Mouse (Mus musculus): ENCODE results near the gene Mrpl38. TPM values are rescaled to one million over a fixed set of nuclear protein-coding genes. Genes with fewer than 3 reads are reported as not detected.
"Not testable (repeated sequence)": the region's sequence is repeated elsewhere in the genome, so short reads cannot be mapped to it uniquely, and the experiment has no call there.

Gene Mrpl38
- total RNA-seq, 1 experiment from 2014 or later = 10.7 TPM

GRCm38 (mm10) chr11:116121731-116122245 lies 16.9 kb downstream of the Mrpl38 start:
- not testable (repeated sequence) for ATAC-seq (replicated peaks; ENCODE audit: insufficient number of reproducible peaks, low FRiP score, low TSS enrichment, poor library complexity, severe bottlenecking)

GRCm38 (mm10) chr11:116117819-116118218 lies 20.8 kb downstream of the Mrpl38 start:
- no peak for ATAC-seq (replicated peaks; ENCODE audit: insufficient number of reproducible peaks, low FRiP score, low TSS enrichment, poor library complexity, severe bottlenecking)

DNA sequence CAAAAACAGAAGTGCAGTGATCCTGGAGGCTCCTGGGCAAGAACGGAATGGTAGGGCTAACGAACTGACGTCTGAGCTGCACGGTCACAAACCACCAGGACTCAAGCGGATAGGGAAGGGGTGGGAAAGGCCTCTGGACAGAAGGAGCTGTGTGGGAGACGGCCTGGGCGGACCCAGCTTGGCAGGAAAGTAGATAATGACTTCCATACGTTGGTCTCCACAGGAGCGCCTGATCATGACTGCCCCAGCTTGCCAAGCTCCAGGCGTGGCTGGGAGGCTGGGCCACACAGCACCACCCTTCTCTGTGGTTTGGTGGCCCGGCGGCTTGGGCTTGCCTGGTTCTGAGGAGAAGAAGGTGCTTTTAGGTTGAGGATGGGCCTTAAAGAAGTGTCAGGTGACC lies 21.4 kb downstream of the Mrpl38 start:
- no peak for ATAC-seq (replicated peaks; ENCODE audit: insufficient number of reproducible peaks, low FRiP score, low TSS enrichment, poor library complexity, severe bottlenecking)

DNA sequence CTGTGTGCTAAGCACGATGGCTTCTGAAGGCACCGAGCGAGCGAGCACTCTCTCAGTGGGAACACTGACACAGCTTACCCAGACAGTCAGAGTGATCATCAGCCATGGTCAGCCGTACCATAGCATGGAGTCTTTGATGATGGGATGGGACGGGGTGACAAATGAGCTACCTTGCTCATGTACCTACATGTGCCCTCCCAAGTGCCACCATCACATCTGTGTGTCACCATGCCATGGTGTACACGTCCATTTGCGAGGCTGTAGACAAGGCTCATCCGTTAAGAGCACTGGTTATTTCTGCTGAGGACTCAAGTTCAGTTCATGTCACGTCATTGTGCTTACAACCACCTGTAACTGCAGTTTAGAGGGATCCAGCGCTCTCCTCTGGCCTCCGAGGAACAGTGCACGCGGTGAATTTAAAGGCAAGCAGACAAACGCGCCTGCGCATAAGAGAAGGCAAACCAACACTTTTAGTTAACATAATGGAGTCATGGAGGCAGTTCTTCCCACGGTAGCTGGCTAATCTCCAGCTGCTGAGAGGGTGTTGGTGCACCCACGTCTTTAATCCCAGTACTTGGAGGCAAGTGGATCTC lies 27.0 kb downstream of the Mrpl38 start:
- no peak for ATAC-seq (replicated peaks; ENCODE audit: insufficient number of reproducible peaks, low FRiP score, low TSS enrichment, poor library complexity, severe bottlenecking)

- no peak for ATAC-seq (replicated peaks; ENCODE audit: insufficient number of reproducible peaks, low FRiP score, low TSS enrichment, poor library complexity, severe bottlenecking)
Measured at GRCm38 (mm10) chr11:116111067-116111466, 27.6 kb downstream of the Mrpl38 start.

GRCm38 (mm10) chr11:116110540-116110939 lies 28.1 kb downstream of the Mrpl38 start:
- ATAC-seq (replicated peaks; ENCODE audit: insufficient number of reproducible peaks, low FRiP score, low TSS enrichment, poor library complexity, severe bottlenecking) = peak; percentile 51

DNA sequence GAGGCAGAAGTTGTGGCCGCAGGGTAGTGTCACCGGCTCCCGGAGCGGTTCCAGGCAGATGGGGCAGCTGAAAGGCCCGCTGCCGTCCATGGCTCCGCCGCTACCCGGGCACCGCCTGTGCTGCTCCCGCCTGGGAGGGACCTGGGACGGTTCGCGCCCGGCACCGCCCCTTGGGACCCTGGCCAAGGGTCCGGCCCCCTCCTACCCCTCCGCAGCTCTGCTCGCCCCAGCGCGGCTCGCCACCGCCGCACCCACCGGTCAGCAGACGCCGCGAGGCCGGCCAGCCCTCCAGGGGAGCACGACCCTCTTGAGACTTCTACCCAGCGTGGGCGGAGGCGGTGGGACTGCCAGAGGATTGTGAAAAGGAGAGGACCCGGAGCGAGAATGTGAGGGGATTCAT lies 28.5 kb downstream of the Mrpl38 start:
- no peak for ATAC-seq (replicated peaks; ENCODE audit: insufficient number of reproducible peaks, low FRiP score, low TSS enrichment, poor library complexity, severe bottlenecking)

GRCm38 (mm10) chr11:116109441-116110081 lies 29.1 kb downstream of the Mrpl38 start:
- ATAC-seq (replicated peaks; ENCODE audit: insufficient number of reproducible peaks, low FRiP score, low TSS enrichment, poor library complexity, severe bottlenecking) = no peak

GRCm38 (mm10) chr11:116108464-116109137 lies 30.1 kb downstream of the Mrpl38 start:
- no peak for ATAC-seq (replicated peaks; ENCODE audit: insufficient number of reproducible peaks, low FRiP score, low TSS enrichment, poor library complexity, severe bottlenecking)

GRCm38 (mm10) chr11:116107777-116108285 lies 30.8 kb downstream of the Mrpl38 start:
- no peak for ATAC-seq (replicated peaks; ENCODE audit: insufficient number of reproducible peaks, low FRiP score, low TSS enrichment, poor library complexity, severe bottlenecking)

- no peak for ATAC-seq (replicated peaks; ENCODE audit: insufficient number of reproducible peaks, low FRiP score, low TSS enrichment, poor library complexity, severe bottlenecking)
Measured at GRCm38 (mm10) chr11:116106963-116107776, 31.5 kb downstream of the Mrpl38 start.

- no peak for ATAC-seq (replicated peaks; ENCODE audit: insufficient number of reproducible peaks, low FRiP score, low TSS enrichment, poor library complexity, severe bottlenecking)
Measured at GRCm38 (mm10) chr11:116106154-116106962, 32.3 kb downstream of the Mrpl38 start.

- ATAC-seq (replicated peaks; ENCODE audit: insufficient number of reproducible peaks, low FRiP score, low TSS enrichment, poor library complexity, severe bottlenecking) = no peak
Measured at GRCm38 (mm10) chr11:116105065-116105464, 33.6 kb downstream of the Mrpl38 start.

DNA sequence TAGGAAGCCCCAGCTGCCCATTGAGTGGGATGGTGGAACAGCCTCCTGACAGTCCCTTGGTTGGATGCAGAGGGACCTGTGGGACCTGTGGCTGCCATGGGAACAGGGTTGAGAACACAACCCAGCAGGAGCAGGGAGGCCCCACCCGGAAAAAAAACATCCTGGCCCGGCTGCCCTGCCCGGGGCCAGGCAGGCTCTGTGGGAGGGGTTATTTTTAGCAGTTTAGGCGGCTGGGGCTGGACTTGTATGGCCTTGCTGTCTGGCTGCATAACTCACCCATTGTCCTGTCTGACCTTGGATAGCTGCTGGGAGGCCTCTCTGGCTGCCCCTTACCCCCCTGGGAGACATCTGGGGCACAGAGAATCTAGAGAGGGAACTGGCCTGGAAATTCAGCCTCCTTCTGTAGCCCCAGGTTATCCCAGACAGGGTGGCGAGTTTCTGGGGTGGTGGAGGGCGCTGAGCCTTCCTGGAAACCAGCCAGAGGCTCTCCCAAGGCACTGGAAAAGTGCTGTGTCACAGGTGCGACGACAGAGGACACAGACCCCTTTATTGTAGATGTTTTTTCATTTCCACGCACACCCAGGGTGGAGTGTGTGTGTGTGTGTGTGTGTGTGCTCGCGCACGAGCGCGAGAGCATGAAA lies 34.5 kb downstream of the Mrpl38 start:
- no peak for ATAC-seq (replicated peaks; ENCODE audit: insufficient number of reproducible peaks, low FRiP score, low TSS enrichment, poor library complexity, severe bottlenecking)

- ATAC-seq (replicated peaks; ENCODE audit: insufficient number of reproducible peaks, low FRiP score, low TSS enrichment, poor library complexity, severe bottlenecking) = no peak
Measured at GRCm38 (mm10) chr11:116103572-116103971, 35.1 kb downstream of the Mrpl38 start.

DNA sequence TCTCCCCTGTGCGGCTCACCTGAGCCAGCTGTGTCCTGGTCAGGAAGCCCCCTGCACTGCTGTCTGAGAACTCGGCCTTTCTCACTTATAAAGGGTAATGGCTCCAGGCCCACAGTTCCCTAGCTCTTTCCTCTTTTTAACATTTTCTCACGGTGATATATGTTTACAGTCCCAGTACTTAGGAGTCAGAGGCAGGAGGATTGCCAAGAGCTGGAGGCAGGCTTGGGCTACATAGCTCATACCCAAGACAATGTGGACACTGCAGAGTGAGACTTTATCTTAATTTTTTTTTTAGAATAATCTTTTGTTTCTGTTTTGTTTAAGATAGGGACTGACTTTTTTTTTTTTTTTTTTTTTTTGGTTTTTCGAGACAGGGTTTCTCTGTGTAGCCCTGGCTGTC lies 36.2 kb downstream of the Mrpl38 start:
- ATAC-seq (replicated peaks; ENCODE audit: insufficient number of reproducible peaks, low FRiP score, low TSS enrichment, poor library complexity, severe bottlenecking) = no peak

DNA sequence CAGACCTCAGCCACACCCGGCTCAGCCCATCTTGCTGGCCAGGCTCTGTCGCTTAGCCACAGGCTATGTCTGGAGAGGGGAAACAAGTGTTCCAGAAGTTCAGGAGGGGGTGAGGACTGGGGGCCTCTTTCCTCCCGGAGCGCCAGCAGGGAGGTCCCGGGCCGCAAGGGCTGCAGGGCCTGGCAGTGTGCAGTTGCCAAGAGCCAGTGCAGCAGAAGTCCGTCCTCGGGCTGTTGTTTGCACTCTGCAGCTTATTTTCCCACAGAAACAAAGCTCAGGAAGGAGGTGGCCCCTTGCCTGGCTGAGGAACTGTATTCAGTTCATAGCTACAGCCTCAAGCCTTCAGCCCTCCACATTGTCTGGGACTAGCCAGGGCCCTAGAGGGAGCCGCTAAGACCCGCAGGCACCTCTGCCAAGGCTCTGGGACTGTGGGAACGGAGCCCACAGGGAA lies 36.7 kb downstream of the Mrpl38 start:
- ATAC-seq (replicated peaks; ENCODE audit: insufficient number of reproducible peaks, low FRiP score, low TSS enrichment, poor library complexity, severe bottlenecking) = no peak

GRCm38 (mm10) chr11:116100839-116101238 lies 37.8 kb downstream of the Mrpl38 start:
- ATAC-seq (replicated peaks; ENCODE audit: insufficient number of reproducible peaks, low FRiP score, low TSS enrichment, poor library complexity, severe bottlenecking) = no peak

Measured in monocyte, adult 5-6 weeks (primary cell).